Mouse (Mus musculus): ENCODE measurements around the gene Zfp111.

GRCm38 (mm10) chr7:24191361-24191760 lies 19.9 kb downstream of the Zfp111 start:
- TF ChIP-seq POLR2A (IDR thresholded peaks at IDR 0.05; ENCODE audit: insufficient read depth, low read depth, low read length) (no peak), CTCF (IDR thresholded peaks at IDR 0.05) (no peak)
